Mouse (Mus musculus) small intestine, adult 2 months (tissue): ENCODE results near the gene Maml3.

ENCODE experiments used
- CTCF ChIP-seq: fragments of 200-500 bp; IDR thresholded peaks from 2 replicates; pipeline ENCODE4 v1.5.1; 2012; ENCODE audit warnings: low read depth, mild to moderate bottlenecking, control low read depth, inconsistent platforms, low read length, moderate library complexity, mixed read lengths; ENCODE audit not compliant: insufficient replicate concordance, insufficient read length; ENCODE audit errors: extremely low read depth
- POLR2A ChIP-seq: fragments of 200-500 bp; IDR thresholded peaks from 2 replicates; pipeline ENCODE4 v1.6.1; 2012; ENCODE audit warnings: low read depth, mild to moderate bottlenecking, control low read depth, inconsistent platforms, low read length, moderate library complexity

DNA sequence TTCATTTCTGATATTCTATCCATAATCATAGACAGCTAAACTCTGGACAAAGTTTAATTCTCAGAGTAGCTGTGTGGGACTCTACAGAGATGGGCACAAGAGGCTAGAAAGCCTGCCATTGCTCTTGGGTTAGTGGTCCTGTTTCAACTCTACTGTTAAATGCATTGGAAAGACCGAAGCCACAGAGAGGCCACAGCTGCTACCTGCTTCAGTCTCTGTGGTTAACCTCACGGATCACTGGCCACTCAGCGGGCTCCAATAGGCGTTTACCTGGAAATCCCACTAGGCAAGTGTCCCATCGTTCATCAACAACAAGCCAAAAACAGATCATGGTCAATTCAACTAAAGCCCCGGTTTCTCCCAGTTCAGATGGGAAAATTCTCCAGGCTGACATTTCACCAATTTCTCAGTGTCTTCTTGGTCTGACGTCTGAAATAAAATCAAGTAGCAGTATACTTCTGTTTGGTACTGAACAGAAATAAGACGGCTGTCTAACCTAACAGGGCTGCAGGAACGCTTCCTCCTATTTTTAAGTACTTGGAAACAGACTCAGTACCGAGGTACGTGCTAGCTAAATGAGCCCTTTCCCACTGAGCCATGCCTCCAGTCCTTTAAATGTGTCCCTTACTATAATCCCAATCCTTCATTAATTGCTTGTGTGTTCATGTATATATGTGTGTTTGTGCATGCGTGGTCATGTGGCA lies 339.5 kb downstream of the Maml3 start:
- TF ChIP-seq CTCF, result no peak
- no peak for TF ChIP-seq POLR2A
